Mouse (Mus musculus) limb, embryonic 14.5 days (tissue): Measurements from ENCODE around the gene Lrba. TPM values are rescaled to one million over a fixed set of nuclear protein-coding genes. Genes with fewer than 3 reads are reported as not detected.

Source experiments
- ATAC-seq: fragments of 200-750 bp; cut with Nextera tagmentation; 2 replicates; pipeline ENCODE4 v1.8.0; 2017; ENCODE audit warnings: low read depth, moderate number of reproducible peaks, moderate TSS enrichment; ENCODE audit not compliant: low FRiP score
- DNase-seq: peaks from one replicate; pipeline ENCODE4 v3.0.0-alpha.2; 2015; ENCODE audit warnings: low spot score
- H3K27ac ChIP-seq: fragments of 300-500 bp; sonication (generic); replicated peaks from 2 replicates; pipeline ENCODE4 v1.5.1; 2014; ENCODE audit warnings: low read depth, mild to moderate bottlenecking, low read length, moderate library complexity, mixed read lengths
- H3K27me3 ChIP-seq: fragments of 300-500 bp; sonication (generic); 2 replicates; pipeline ENCODE4 v1.6.1; 2014; ENCODE audit warnings: low read length, mixed read lengths; ENCODE audit not compliant: control insufficient read depth, insufficient read depth
- H3K36me3 ChIP-seq: fragments of 300-500 bp; sonication (generic); 2 replicates; pipeline ENCODE4 v1.6.1; 2014; ENCODE audit warnings: mild to moderate bottlenecking, low read length, moderate library complexity, mixed read lengths; ENCODE audit not compliant: control insufficient read depth, insufficient read depth
- H3K4me1 ChIP-seq: fragments of 300-500 bp; sonication (generic); 2 replicates; pipeline ENCODE4 v1.6.1; 2014; ENCODE audit warnings: antibody characterized with exemption, low read length, mixed read lengths; ENCODE audit not compliant: control insufficient read depth, insufficient read depth
- H3K4me2 ChIP-seq: fragments of 300-500 bp; sonication (generic); replicated peaks from 2 replicates; pipeline ENCODE4 v1.6.1; 2014; ENCODE audit warnings: low read depth, mild to moderate bottlenecking, low read length, moderate library complexity; ENCODE audit not compliant: severe bottlenecking
- H3K4me3 ChIP-seq: fragments of 300-500 bp; sonication (generic); replicated peaks from 2 replicates; pipeline ENCODE4 v1.5.1; 2014; ENCODE audit warnings: low read length
- H3K9ac ChIP-seq: fragments of 300-500 bp; sonication (generic); 2 replicates; pipeline ENCODE4 v1.6.1; 2014; ENCODE audit warnings: mild to moderate bottlenecking, low read depth, low read length, moderate library complexity; ENCODE audit not compliant: severe bottlenecking
- H3K9me3 ChIP-seq: fragments of 300-500 bp; sonication (generic); 2 replicates; pipeline ENCODE4 v1.6.1; 2016; ENCODE audit warnings: low read length; ENCODE audit not compliant: control insufficient read depth
- POLR2A ChIP-seq: fragments of 200-500 bp; IDR thresholded peaks from 2 replicates; pipeline ENCODE4 v1.8.0; 2012; ENCODE audit warnings: inconsistent platforms, mild to moderate bottlenecking, moderate library complexity, borderline replicate concordance; ENCODE audit not compliant: insufficient read depth, insufficient read length; ENCODE audit errors: extremely low read depth
- WGBS: fragments of 180-500 bp; shearing (Covaris S2); extraction: QIAGEN DNeasy Blood & Tissue Kit; methylation state at CpG from one replicate; pipeline ENCODE4 v1.1.7; 2014; 5-methylcytosine and 5-hydroxymethylcytosine counted together
- polyA plus RNA-seq, 2 experiments: library from polyadenylated mRNA; depleted of rRNA in 1 of 2; stranded (reverse) in 1 of 2; unstranded in 1 of 2; fragments of >200 nt; fragmentation: Nextera tagmentation in 1 of 2; extraction: Ambion mirVana in 1 of 2; gene quantifications; 2 replicates each; pipeline versions ENCODE4 v1.2.1 to v1.2.3; 2012 to 2014

Lrba gene
- polyA plus RNA-seq, 2 experiments, result 8.9 to 13.6 TPM

- TF ChIP-seq POLR2A, result no peak
- H3K4me3 ChIP-seq, result peak overlapping the region; percentile 96
- ATAC-seq (no peak; the same call in 1 of the 2 replicates), DNase-seq (no peak)
- WGBS, result 0% methylated on average over 16 of the region's 28 CpGs
- peak overlapping the region; percentile 90 for H3K4me2 ChIP-seq
- no peaks in the 10 kb centered on the region for H3K27me3 ChIP-seq
- 0 out of 2 replicates have a peak, but pooled peaks cover 4% of the 10 kb centered on the region for H3K4me1 ChIP-seq
- H3K36me3 ChIP-seq, result no peaks in the 10 kb centered on the region
- H3K9me3 ChIP-seq, result no peaks in the 10 kb centered on the region; the same call in 1 of the 2 replicates
- peak overlapping the region; percentile 85 for H3K9ac ChIP-seq
- peak overlapping the region; percentile 87 for H3K27ac ChIP-seq
Observed at GRCm38 (mm10) chr3:86224314-86224563, 241 bp upstream of the Lrba start.

GRCm38 (mm10) chr3:86231532-86232086 lies 7.1 kb downstream of the Lrba start:
- no peak for DNase-seq
- Histone ChIP-seq H3K9ac (no peak overlapping the region), H3K4me3 (no peak overlapping the region), H3K27me3 (no peaks in the 10 kb centered on the region), H3K4me1 (no peaks in the 10 kb centered on the region), H3K4me2 (no peak overlapping the region), H3K36me3 (no peaks in the 10 kb centered on the region), H3K27ac (no peak overlapping the region), H3K9me3 (no peaks in the 10 kb centered on the region; the same call in 1 of the 2 replicates)
- no peak for TF ChIP-seq POLR2A
- no peak for ATAC-seq
- WGBS, result 61% methylated on average over 1 of the region's 1 CpGs

- no peak overlapping the region for H3K27ac ChIP-seq
Observed at GRCm38 (mm10) chr3:86247193-86247592, 22.7 kb downstream of the Lrba start.

GRCm38 (mm10) chr3:86251212-86251611 lies 26.7 kb downstream of the Lrba start:
- 86% methylated on average over 1 of the region's 1 CpGs for WGBS
- H3K4me2 ChIP-seq, result no peak overlapping the region
- H3K4me1 ChIP-seq, result no peaks in the 10 kb centered on the region
- TF ChIP-seq POLR2A, result no peak
- H3K9ac ChIP-seq, result no peak overlapping the region
- H3K27me3 ChIP-seq, result no peaks in the 10 kb centered on the region
- no peaks in the 10 kb centered on the region for H3K9me3 ChIP-seq
- no peak overlapping the region for H3K27ac ChIP-seq
- no peak for ATAC-seq
- no peaks in the 10 kb centered on the region for H3K36me3 ChIP-seq
- no peak overlapping the region for H3K4me3 ChIP-seq
- DNase-seq, result no peak

More at GRCm38 (mm10) chr3:86247193-86247592, 22.7 kb downstream of the Lrba start:
- no peaks in the 10 kb centered on the region for H3K36me3 ChIP-seq
- H3K27me3 ChIP-seq, result no peaks in the 10 kb centered on the region
- H3K4me3 ChIP-seq, result no peak overlapping the region
- TF ChIP-seq POLR2A, result no peak
- H3K4me1 ChIP-seq, result no peaks in the 10 kb centered on the region
- WGBS, result 66% methylated on average over 8 of the region's 8 CpGs
- no peaks in the 10 kb centered on the region for H3K9me3 ChIP-seq
- no peak overlapping the region for H3K4me2 ChIP-seq
- no peak for DNase-seq
- no peak for ATAC-seq
- H3K9ac ChIP-seq, result no peak overlapping the region

- Histone ChIP-seq H3K36me3 (no peaks in the 10 kb centered on the region), H3K4me3 (no peak overlapping the region), H3K9me3 (no peaks in the 10 kb centered on the region), H3K27me3 (no peaks in the 10 kb centered on the region), H3K9ac (no peak overlapping the region), H3K4me1 (no peaks in the 10 kb centered on the region), H3K27ac (no peak overlapping the region), H3K4me2 (no peak overlapping the region)
- no peak for TF ChIP-seq POLR2A
- no peak for ATAC-seq
- DNase-seq, result no peak
Observed at GRCm38 (mm10) chr3:86252588-86252987, 28.1 kb downstream of the Lrba start.

GRCm38 (mm10) chr3:86253071-86253470 lies 28.6 kb downstream of the Lrba start:
- no peak for TF ChIP-seq POLR2A
- H3K9me3 ChIP-seq, result no peaks in the 10 kb centered on the region
- H3K9ac ChIP-seq, result no peak overlapping the region
- H3K4me1 ChIP-seq, result no peaks in the 10 kb centered on the region
- no peak overlapping the region for H3K27ac ChIP-seq
- WGBS, result 79% methylated on average over 3 of the region's 3 CpGs
- no peak for DNase-seq
- H3K36me3 ChIP-seq, result no peaks in the 10 kb centered on the region
- H3K27me3 ChIP-seq, result no peaks in the 10 kb centered on the region
- H3K4me2 ChIP-seq, result no peak overlapping the region
- ATAC-seq, result no peak
- H3K4me3 ChIP-seq, result no peak overlapping the region
